Mouse (Mus musculus) inflammation-experienced regulatory T-cells (primary cell): ENCODE measurements around the gene Tubb5. TPM values are rescaled to one million over a fixed set of nuclear protein-coding genes. Genes with fewer than 3 reads are reported as not detected.

Source experiments
- polyA plus RNA-seq, 2 experiments: library from polyadenylated mRNA; unstranded; fragments of 100-300 nt; shearing (Covaris generic); gene quantifications; one replicate each; pipeline ENCODE4 v1.2.1; 2017

Gene Tubb5
- 100 to 1,000 TPM in 1 of 2 experiments, 10 to 100 TPM in 1; 97.3 to 106 TPM for polyA plus RNA-seq

DNA sequence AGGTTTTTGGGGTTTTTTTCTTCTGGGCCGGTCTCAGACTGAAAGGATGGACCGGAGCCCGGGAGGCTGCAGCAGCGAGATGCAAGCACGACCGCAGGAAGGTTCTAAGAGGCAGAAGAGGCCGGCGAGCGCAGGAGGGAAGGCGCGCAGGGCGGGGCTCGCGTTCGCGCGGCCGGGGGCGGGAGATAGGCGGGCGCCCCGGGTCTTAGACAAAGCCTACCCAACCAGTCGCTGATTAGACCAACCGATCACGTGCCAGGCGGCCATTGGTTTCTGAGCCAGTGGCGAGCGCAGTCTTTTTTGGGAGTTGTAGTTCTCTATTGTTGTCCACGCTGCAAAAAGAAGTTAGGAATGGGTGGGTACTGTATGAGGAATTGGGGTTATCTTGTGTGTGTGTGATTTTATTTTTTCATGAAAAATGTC, at the start of gene Tubb5:
Gene Tubb5, minus strand, starts transcription at position 185 of the 423 bp plus-strand sequence.

GRCm38 (mm10) chr17:35879245-35880057, 41.3 kb upstream of the Tubb5 start, which contains the start of gene Dhx16:
TSS of gene Dhx16 (plus strand) at chr17:35879819.

GRCm38 (mm10) chr17:35865481-35866280, 27.6 kb upstream of the Tubb5 start, which contains the start of gene Ppp1r18:
TSS of gene Ppp1r18 (plus strand) at chr17:35865593.

GRCm38 (mm10) chr17:35861198-35861857, 23.2 kb upstream of the Tubb5 start, which contains the start of gene Nrm:
TSS of gene Nrm (plus strand) at chr17:35861318.

GRCm38 (mm10) chr17:35841076-35841950, 3.2 kb upstream of the Tubb5 start, which contains the start of gene Mdc1:
TSS of gene Mdc1 (plus strand) at chr17:35841515.

DNA sequence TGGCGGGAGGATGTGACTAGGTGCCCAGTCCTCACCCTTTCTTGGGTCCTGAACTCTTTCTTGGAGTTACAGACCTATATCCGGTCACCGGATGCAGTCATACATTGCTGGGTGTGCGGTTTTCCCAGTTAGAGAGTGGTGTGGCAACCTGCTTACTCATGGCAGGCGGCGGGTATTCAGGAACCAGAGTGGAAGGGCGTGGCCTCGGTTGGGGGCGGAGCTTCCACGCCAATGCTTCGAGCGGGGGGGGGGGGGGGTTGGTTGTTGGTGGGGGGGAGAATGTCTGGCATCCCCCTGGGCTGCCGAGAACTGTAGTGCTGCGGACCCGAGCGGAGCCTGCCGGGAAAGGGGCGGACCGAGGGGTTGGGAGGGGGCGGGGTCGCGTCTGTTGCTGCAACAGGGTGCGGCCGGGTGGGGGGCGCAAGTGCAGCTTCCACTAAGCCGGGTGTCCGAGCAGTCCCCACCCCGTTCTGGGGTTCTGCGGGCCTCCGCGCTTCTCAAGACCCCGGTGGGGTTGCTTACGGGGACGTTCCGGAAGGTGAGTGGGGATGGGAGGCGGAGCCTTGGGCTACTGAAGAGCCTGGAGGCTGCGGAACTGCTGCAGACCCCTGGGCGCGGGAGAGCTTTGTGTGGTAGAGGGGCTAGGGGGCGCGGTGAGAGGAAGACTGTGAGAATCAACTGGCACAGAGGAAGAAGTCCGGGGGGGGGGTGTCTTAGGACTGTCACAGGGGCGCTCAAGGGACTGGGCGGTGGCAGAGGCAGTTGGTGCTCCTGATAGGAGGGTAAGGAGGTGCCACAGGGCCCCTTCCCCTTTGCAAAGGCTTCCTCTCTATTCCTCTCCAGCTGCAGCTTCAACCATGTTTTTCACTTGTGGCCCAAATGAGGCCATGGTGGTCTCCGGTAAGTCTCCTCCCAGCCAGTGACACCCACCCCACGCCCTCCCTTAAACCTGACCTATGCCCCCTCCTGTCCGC, 14.9 kb downstream of the Tubb5 start, which contains the start of gene Flot1:
Gene Flot1, plus strand, starts transcription at position 267 of the 974 bp plus-strand sequence.

DNA sequence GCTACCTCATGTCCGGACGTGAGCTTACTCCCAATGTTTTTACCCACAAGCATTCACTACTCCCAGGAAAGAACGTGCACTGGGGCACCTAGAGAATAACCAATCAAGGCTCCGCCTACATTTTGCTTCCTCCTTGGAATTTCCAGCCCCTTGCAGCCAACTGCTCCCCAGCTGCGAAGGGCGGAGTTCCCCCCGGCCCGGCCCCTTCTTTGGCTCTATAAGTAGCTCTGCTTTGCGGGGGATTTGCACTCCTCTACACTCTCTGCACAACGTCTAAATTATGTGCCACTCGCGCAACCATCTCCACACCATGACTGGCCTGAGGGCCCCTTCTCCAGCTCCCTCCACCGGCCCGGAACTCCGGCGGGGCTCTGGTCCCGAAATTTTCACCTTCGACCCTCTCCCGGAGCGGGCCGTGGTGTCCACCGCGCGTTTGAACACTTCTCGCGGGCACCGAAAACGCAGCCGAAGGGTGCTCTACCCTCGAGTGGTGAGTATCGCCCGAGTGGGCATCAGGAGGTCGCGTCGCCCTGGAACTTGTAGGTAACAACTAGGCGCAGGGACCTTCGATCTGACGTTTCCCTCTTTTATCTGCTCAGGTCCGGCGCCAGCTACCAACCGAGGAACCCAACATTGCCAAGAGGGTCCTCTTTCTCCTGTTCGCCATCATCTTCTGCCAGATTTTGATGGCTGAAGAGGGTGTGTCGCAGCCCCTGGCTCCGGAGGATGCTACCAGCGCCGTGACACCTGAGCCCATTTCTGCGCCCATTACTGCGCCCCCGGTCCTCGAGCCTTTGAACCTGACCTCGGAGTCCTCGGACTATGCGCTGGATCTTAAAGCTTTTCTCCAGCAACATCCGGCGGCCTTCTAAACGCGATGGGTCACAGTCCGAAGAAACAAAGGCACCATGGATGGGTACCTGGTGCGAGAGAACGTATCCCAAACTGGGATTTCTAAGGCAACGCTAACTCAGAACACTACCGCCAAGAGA, 16.4 kb downstream of the Tubb5 start, which contains the start of gene Ier3:
Gene Ier3, plus strand, starts transcription at position 246 of the 992 bp plus-strand sequence.

Other genes starting within 250 kb of the Tubb5 start
- not detected for gene Sfta2, start 236.8 kb downstream of the Tubb5 start, polyA plus RNA-seq
- not detected for gene Gm9573, start 211.7 kb downstream of the Tubb5 start, polyA plus RNA-seq
- gene Mucl3, start 194.6 kb downstream of the Tubb5 start, polyA plus RNA-seq, result not detected
- 10 to 100 TPM; 27.1 to 30.7 TPM for gene Vars2, start 170.7 kb downstream of the Tubb5 start, polyA plus RNA-seq
- gene Gtf2h4, start 164.6 kb downstream of the Tubb5 start, polyA plus RNA-seq, result 10 to 100 TPM; 24.3 to 29.4 TPM
- gene Ddr1, start 133.7 kb downstream of the Tubb5 start, polyA plus RNA-seq, result 10 to 100 TPM in 1 of 2 experiments, 1 to 10 TPM in 1; 6.2 to 13.2 TPM
- 10 to 100 TPM in 1 of 2 experiments, 1 to 10 TPM in 1; 1.3 to 15.6 TPM for gene Ier3, start 16.6 kb downstream of the Tubb5 start, polyA plus RNA-seq
- 10 to 100 TPM; 50.7 to 73.5 TPM for gene Flot1, start 15.1 kb downstream of the Tubb5 start, polyA plus RNA-seq
- 10 to 100 TPM; 11.1 to 14.2 TPM for gene Mdc1, start 3.2 kb upstream of the Tubb5 start, polyA plus RNA-seq
- 10 to 100 TPM; 18.1 to 29.3 TPM for gene Nrm, start 23.0 kb upstream of the Tubb5 start, polyA plus RNA-seq
- 100 to 1,000 TPM; 514 to 647 TPM for gene Ppp1r18, start 27.3 kb upstream of the Tubb5 start, polyA plus RNA-seq
- 10 to 100 TPM; 63.2 to 63.3 TPM for gene Dhx16, start 41.5 kb upstream of the Tubb5 start, polyA plus RNA-seq
- 10 to 100 TPM; 46.1 to 55.6 TPM for gene 2310061I04Rik, start 59.1 kb upstream of the Tubb5 start, polyA plus RNA-seq
- gene Atat1, start 71.8 kb upstream of the Tubb5 start, polyA plus RNA-seq, result 10 to 100 TPM; 17.2 to 20.9 TPM
- gene Mrps18b, start 78.1 kb upstream of the Tubb5 start, polyA plus RNA-seq, result 10 to 100 TPM; 68.4 to 80.0 TPM
- 10 to 100 TPM; 51.4 to 69.4 TPM for gene Ppp1r10, start 78.1 kb upstream of the Tubb5 start, polyA plus RNA-seq
- 100 to 1,000 TPM; 127 to 153 TPM for gene Abcf1, start 131.5 kb upstream of the Tubb5 start, polyA plus RNA-seq
- gene Gnl1, start 141.5 kb upstream of the Tubb5 start, polyA plus RNA-seq, result 10 to 100 TPM; 72.7 to 92.0 TPM
- gene Prr3, start 141.9 kb upstream of the Tubb5 start, polyA plus RNA-seq, result 10 to 100 TPM; 42.7 to 43.0 TPM
- 10 to 100 TPM; 21.7 to 27.2 TPM for gene H2-T24, start 182.3 kb upstream of the Tubb5 start, polyA plus RNA-seq
- 100 to 1,000 TPM; 636 to 770 TPM for gene H2-T23, start 194.5 kb upstream of the Tubb5 start, polyA plus RNA-seq
- 100 to 1,000 TPM; 196 to 203 TPM for gene H2-T22, start 204.4 kb upstream of the Tubb5 start, polyA plus RNA-seq
- under 1 TPM; 0.31 to 0.40 TPM for gene Gm6034, start 204.7 kb upstream of the Tubb5 start, polyA plus RNA-seq
- not detected for gene Gm11127, start 220.1 kb upstream of the Tubb5 start, polyA plus RNA-seq